Mouse (Mus musculus): ENCODE results near the gene Abcb5.
"Not testable (repeated sequence)": the region's sequence is repeated elsewhere in the genome, so short reads cannot be mapped to it uniquely, and the experiment has no call there.

Gene Abcb5

DNA sequence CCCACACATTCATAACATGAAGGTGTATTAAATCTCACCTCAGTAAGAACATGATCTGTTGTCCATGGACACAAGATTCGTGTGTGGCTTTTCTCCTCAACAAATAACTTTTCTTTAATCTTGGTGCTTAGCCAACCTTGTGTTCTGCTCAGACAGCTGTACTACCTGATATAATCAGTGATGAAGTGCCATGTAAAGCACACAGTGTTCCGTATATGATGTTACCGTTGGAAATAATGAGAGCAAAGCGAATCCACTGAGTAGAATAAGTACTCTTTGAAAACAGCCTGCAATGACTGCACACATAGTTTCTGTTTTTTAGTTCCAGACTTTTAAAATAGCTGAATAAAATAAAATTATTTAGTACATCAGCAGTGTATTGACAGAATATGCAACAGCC lies at the start of gene Abcb5:
Abcb5 (minus strand) TSS at position 101 of the 400 bp plus-strand sequence.
- in situ Hi-C loops (cut with MboI, MseI): no loop called here

DNA sequence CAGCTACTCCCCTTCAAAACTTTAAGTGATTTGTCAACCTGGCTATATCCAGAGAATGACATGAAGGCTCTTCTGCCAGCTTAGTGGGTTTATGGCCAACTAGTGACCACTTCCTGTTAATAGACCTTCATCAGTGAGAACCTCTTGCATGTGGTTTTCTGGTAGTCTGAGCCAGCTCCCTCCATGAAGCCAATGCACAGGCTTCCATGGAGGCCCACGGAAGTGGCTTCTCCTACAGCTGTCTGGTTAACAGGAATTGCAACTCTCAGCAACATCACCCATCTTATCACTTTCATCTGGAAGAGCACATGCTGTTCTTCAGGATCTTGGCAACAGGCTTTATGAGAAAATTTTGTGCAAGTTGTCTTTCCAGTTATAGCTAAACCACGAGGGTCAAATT lies 33.0 kb upstream of the Abcb5 start:
- in situ Hi-C loops (cut with MboI, MseI): no loop called here

DNA sequence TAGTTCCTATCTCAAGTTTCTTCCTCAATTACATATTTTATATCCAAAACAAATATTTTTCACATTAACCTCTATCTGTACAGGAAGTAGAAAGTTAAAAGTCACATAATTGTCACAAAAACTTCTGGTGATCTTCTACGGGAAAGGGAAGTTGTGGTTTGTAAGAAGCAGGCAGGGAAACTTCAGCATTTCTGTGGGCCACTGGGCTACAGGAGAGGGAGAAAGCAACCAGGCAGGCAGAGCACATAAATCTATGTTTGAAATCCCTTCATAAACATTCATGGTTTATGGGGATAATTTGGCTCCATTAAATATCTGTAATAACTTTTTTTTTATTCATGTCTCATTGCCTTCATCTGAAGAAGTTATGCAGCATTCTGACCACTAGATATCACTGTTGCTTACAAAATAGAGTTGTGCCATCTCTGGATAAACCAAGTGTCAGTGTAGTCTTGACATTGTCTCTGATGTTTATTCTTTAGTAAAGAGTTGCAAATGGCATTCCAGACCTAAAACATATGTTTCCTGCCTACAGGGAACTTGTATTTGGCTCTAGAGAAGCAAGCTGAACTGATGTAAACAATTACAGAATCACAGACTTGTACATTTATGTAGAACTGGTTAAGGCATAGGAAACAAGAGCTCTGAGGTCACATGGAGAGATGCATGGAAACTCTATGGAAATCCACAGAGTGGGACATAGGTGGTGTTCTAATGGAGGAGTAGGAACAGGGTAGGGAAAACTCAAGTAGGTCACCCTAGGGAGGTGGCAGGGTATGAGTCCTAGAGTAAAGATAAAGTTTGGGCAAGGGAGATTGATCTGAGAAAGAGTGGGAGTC lies 28.3 kb upstream of the Abcb5 start:
- in situ Hi-C loops (cut with MboI, MseI): no loop called here

DNA sequence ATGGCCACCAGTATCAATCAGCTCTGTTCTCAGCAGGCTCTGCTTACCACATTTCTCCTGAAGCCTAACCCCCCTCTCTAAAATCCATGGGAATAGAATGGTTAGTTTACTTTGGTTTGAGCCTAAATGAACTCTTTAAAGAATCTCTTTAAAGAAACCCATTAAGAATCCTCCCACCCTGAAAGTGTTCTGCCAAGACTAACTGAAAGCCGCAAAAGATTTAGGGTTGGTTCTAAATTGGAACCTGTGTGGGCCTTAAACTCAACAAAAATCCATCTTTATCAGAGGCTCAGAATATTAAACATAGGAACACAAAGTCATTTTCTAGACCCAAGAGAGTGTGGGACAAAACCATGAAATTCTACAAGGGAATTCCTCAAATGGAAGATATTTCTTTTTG lies 18.6 kb upstream of the Abcb5 start:
- in situ Hi-C loops (cut with MboI, MseI): loop anchor here (5.0 kb wide), 1 partner anchor 473 kb away; no protein-coding TSS in a partner anchor

- in situ Hi-C loops (cut with MboI, MseI): loop anchor here (10.0 kb wide), 1 partner anchor 394 kb away; no protein-coding TSS in a partner anchor
Observed at GRCm38 (mm10) chr12:118930386-118931318, 35.6 kb downstream of the Abcb5 start.

DNA sequence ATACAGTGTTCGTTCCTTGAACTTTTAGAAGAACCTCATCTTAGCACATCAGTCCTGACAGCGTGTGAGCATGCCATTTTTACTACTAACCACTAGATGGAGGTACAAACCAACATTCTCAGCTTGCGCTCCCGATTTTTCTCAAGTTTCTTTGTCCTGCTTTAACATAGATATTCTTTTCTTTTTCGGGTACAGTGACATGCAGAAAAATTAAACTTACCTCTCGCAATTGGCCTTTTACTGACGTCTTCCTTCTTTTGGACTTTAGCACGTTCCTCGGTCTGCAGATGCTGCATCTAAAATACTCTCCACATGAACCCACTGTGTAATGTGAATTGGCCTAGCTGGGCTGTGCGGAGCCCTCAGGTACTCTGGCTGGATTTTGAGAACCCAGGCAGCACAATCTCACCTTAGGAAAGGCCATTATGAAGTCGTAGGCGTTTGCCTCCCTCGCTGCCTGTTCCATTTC lies 39.4 kb downstream of the Abcb5 start:
- in situ Hi-C loops (cut with MboI, MseI): no loop called here

DNA sequence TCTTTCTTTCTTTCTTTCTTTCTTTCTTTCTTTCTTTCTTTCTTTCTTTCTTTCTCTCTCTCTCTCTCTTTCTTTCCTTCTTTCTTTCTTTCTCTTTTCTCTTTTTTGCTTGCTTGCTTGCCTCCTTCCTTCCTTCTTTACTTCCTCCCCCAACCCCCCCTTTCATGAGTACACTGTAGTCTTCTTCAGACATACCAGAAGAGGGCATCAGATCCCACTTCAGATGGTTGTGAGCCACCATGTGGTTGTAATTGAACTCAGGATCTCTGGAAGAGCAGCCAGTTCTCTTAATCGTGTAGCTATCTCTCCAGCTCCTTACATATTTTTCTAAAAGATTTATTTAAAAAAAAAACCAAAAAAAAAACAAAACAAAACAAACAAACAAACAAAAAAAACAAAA lies 42.3 kb downstream of the Abcb5 start:
- in situ Hi-C loops (cut with MboI, MseI): not testable (repeated sequence)

GRCm38 (mm10) chr12:118917771-118918170 lies 48.5 kb downstream of the Abcb5 start:
- in situ Hi-C loops (cut with MboI, MseI): no loop called here

DNA sequence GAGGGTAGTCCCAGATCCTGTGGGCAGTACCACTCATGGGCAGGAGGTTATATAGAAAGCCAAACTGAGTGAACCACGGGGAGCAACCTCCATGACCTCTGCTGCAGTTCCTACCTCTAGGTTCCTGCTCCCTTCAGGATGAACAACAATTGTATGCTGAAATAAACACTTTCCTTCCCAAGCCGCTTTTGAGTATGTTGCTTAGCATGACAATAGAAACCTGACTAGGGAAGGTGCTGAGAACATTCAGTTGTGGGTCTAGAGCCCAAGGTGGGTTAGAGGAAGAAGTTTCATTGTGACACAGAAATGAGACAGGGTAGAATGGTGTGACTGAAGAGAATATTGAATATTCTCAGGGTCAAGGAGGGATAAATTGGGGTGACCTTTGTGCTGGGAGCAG lies 55.9 kb downstream of the Abcb5 start:
- in situ Hi-C loops (cut with MboI, MseI): no loop called here

GRCm38 (mm10) chr12:118902249-118902648 lies 64.0 kb downstream of the Abcb5 start:
- in situ Hi-C loops (cut with MboI, MseI): no loop called here

DNA sequence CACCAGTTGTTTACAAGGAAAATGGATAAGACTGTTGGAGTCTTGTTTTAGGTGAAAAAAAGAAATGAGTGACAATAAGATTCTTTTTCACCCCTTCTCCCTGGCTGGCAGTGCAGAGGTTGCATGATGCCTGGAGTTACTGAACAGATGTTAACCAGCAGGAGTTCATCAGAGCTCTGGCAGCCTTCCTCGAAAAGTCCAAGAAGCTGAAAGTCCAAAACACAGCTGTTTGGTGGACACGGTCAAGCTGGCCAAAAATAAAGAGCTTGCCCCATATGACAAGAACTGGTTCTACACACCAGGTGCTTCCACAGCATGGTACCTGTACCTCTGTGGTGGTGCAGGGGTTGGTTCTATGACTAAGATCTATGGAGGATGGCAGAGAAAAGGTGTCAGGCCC lies 78.3 kb downstream of the Abcb5 start:
- in situ Hi-C loops (cut with MboI, MseI): no loop called here

DNA sequence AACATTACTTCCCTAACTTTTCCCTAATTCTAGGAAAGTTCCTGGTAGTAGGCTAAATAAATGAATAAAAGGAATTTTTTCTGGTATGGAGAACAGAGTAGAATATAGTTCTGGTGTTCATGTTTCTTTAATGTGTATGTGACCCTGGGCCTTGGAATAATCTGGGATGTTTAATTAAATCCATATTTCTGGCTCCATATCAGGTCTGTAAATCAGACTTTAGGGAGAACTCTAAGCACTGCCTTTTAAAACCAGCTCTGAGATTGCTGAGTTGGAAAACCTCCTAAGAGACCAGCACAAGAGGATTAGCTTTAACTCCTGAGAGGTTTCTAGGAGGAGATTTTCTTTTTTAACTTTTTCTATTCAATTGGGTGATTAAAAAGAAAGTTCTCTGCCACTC lies 83.4 kb downstream of the Abcb5 start:
- in situ Hi-C loops (cut with MboI, MseI): no loop called here

DNA sequence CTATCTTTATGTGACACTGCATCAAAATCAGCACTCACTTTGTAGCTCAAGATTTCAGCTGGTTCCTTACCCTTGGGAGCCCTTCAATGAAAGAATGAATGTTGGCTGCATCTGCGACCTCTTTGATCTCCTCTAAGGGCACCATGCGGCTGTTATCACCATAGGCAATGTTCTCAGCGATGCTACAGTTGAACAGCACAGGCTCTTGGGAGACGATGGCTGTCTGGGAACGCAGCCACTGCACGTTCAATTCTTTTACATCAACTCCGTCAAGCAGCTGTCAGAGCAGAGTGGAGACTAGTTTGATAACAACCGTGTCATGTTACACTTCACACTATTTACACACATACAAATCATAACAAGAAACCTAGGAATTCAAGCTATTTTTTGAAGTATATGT lies 93.5 kb downstream of the Abcb5 start:
- in situ Hi-C loops (cut with MboI, MseI): no loop called here

GRCm38 (mm10) chr12:118856151-118856550 lies 110.1 kb downstream of the Abcb5 start:
- in situ Hi-C loops (cut with MboI, MseI): loop anchor here (10.0 kb wide), 1 partner anchor 401 kb away; no protein-coding TSS in a partner anchor

DNA sequence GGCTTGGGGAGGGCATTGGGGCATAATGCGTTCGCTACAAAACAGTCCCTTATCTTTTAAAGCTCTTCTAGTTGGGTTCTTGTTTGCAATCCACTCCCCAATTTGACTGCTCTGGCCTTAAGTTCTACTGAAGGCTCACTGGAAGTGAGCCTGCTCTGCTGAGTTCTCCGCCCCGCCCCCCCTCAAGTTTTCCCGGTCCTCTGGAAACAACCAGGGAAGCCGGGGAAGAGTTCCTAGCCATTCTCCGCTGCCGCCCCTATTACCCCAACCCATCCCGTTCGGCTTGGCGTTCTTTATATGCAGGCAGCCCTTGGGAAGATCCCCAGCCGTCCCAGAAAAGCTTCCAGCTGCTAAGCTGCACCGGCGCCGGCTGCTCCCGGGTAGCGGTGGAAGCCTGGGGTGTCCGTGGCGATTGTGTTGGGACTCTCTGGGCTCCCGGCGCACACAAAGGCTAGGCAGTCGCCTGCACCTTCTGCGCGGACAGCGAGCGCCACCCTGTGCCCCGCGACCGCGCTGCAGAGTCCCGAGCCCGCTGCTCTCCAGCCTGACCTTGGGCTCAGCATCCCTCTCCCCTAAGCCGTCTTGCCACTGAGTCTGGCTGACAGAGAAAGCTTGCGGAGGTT lies 111.3 kb downstream of the Abcb5 start:
- in situ Hi-C loops (cut with MboI, MseI): loop anchor here (10.0 kb wide), 1 partner anchor 400 kb away; no protein-coding TSS in a partner anchor

- in situ Hi-C loops (cut with MboI, MseI): loop anchor here (10.0 kb wide), 1 partner anchor 400 kb away; no protein-coding TSS in a partner anchor
Observed at GRCm38 (mm10) chr12:118854401-118854800, 111.8 kb downstream of the Abcb5 start.

DNA sequence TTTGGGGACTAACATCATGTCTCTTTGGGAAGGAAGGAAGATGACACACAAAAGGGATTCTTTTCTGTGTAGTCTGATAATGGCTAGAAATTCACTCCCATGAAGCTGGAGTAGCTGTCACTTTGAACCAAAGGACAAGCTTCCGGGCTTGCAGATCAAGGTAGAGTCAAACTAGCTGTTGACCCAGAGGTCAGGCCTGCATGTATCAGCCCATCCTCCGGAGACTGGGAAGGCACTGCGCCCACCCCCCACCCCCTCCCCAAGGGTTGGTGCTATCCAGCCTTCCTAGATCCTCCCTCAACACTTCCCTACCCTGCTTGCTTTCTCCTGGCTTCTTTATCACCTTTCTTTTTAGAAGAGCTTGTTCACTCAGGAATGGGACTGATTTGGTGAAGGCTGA lies 112.9 kb downstream of the Abcb5 start:
- in situ Hi-C loops (cut with MboI, MseI): loop anchor here (10.0 kb wide), 1 partner anchor 399 kb away; no protein-coding TSS in a partner anchor

GRCm38 (mm10) chr12:118850851-118851410 lies 115.3 kb downstream of the Abcb5 start:
- in situ Hi-C loops (cut with MboI, MseI): loop anchor here (10.0 kb wide), 1 partner anchor 396 kb away; no protein-coding TSS in a partner anchor

DNA sequence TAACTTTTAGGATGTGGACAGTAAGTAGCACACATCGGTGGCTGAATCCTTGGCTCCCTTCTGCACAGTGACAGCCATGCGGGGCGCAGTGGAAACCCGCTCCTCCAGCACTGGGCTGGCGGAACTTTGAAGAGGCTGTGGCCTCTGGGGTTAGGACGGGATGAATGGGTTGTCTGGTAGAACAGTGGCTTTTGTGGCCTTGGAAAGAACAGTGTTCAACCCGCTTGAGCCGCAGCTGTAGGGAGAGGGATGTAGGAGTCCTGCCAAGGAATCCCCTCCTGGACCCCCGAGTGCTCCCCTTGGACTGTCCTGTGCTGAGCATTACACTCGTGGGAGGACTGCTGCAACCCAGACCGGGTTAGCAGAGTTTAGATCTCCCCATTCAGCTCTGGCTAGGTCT lies 116.2 kb downstream of the Abcb5 start:
- in situ Hi-C loops (cut with MboI, MseI): loop anchor here (5.0 to 10.0 kb wide), 2 partner anchors 395 to 1018 kb away; no protein-coding TSS in a partner anchor

- in situ Hi-C loops (cut with MboI, MseI): loop anchor here (5.0 kb wide), 1 partner anchor 1017 kb away; no protein-coding TSS in a partner anchor
Observed at GRCm38 (mm10) chr12:118849203-118849861, 116.9 kb downstream of the Abcb5 start.

Data from T-helper 2 cell (primary cell).